Mouse (Mus musculus): Measurements from ENCODE around the gene Gm11099.

The Gm11099 gene

GRCm38 (mm10) chr2:58859134-58859533 lies at the start of gene Gm11099:
Gm11099 (plus strand) TSS chr2:58859434.
- 91% methylated on average over 5 of the region's 5 CpGs for WGBS

GRCm38 (mm10) chr2:58812941-58813340 lies 46.3 kb upstream of the Gm11099 start:
- WGBS = 30% methylated on average over 2 of the region's 2 CpGs

GRCm38 (mm10) chr2:58828910-58829600 lies 30.2 kb upstream of the Gm11099 start:
- WGBS = 80% methylated on average over 3 of the region's 3 CpGs

GRCm38 (mm10) chr2:58829981-58830742 lies 29.1 kb upstream of the Gm11099 start:
- WGBS = 44% methylated on average over 7 of the region's 7 CpGs

GRCm38 (mm10) chr2:58832253-58832980 lies 26.8 kb upstream of the Gm11099 start:
- 92% methylated on average over 20 of the region's 20 CpGs for WGBS

GRCm38 (mm10) chr2:58841021-58841420 lies 18.2 kb upstream of the Gm11099 start:
- 88% methylated on average over 3 of the region's 3 CpGs for WGBS

GRCm38 (mm10) chr2:58842443-58842842 lies 16.8 kb upstream of the Gm11099 start:
- 88% methylated on average over 4 of the region's 4 CpGs for WGBS

GRCm38 (mm10) chr2:58844499-58844898 lies 14.7 kb upstream of the Gm11099 start:
- WGBS = 56% methylated on average over 10 of the region's 10 CpGs

GRCm38 (mm10) chr2:58879876-58880275 lies 20.6 kb downstream of the Gm11099 start:
- WGBS = 33% methylated on average over 3 of the region's 3 CpGs

- WGBS = 74% methylated on average over 4 of the region's 4 CpGs
These were observed 45.8 kb downstream of the Gm11099 start for GRCm38 (mm10) chr2:58905057-58905456.

- WGBS = 66% methylated on average over 14 of the region's 14 CpGs
These were observed 47.7 kb downstream of the Gm11099 start for GRCm38 (mm10) chr2:58906814-58907516.

GRCm38 (mm10) chr2:58912339-58912738 lies 53.1 kb downstream of the Gm11099 start:
- WGBS = 86% methylated on average over 9 of the region's 9 CpGs

GRCm38 (mm10) chr2:58918351-58918750 lies 59.1 kb downstream of the Gm11099 start:
- 75% methylated on average over 4 of the region's 4 CpGs for WGBS

- WGBS = 62% methylated on average over 2 of the region's 2 CpGs
These were observed 66.3 kb downstream of the Gm11099 start for GRCm38 (mm10) chr2:58925551-58925950.

GRCm38 (mm10) chr2:58941361-58941760 lies 82.1 kb downstream of the Gm11099 start:
- 54% methylated on average over 4 of the region's 4 CpGs for WGBS

- WGBS = 84% methylated on average over 7 of the region's 7 CpGs
These were observed 89.6 kb downstream of the Gm11099 start for GRCm38 (mm10) chr2:58948796-58949195.

- WGBS = 97% methylated on average over 3 of the region's 3 CpGs
These were observed 92.9 kb downstream of the Gm11099 start for GRCm38 (mm10) chr2:58952101-58952500.

- 96% methylated on average over 2 of the region's 2 CpGs for WGBS
These were observed 97.1 kb downstream of the Gm11099 start for GRCm38 (mm10) chr2:58956351-58956750.

GRCm38 (mm10) chr2:58956770-58957300 lies 97.6 kb downstream of the Gm11099 start:
- WGBS = 70% methylated on average over 2 of the region's 2 CpGs

Measured in cerebral cortex, adult 2 months (tissue).